Mouse (Mus musculus): Measurements from ENCODE around the gene Prm2.
A peak's percentile ranks its signal among the peaks of the same experiment; 100 is the strongest.

Prm2 gene

DNA sequence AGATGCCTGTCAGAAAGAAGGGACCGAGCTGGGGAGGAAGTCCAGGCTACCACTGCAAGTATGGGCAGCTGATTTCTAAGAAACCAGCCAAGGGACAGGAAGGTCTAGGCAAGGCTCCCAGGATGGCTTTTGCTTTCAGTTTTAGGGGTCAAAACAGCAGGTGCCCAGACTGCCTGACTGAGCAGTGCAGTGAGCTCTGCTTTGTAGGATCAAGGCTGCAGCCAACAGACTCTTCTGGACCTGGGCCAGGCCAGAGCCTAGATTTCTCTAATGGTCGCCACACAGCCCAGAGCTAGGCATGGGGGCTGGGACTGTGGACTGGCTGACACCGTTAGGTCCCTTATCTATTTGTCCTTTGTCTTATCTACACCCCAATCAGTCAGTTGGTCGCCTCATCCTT, 21.2 kb downstream of the Prm2 start:
- no peak for DNase-seq

DNA sequence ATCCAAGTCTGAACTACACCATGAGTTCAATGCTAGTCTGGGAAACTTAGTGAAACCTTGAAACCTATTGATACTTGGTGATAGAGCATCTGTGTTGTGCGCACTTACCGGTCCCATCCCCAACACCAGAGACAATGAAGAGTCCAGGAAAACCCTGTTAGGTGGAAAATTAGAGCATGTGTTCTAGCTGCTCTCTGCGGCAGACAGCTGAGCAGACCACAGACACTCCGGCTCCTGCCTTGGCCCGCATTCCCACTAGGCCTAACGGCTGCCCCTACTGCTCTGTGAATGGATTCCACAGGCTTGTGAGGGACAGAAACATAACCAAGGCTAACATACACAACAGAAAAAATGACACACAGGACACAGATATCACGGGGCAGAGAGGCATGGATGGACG, 22.4 kb downstream of the Prm2 start:
- no peak for DNase-seq

- peak; percentile 71 to 84 for DNase-seq
These were observed 24.0 kb downstream of the Prm2 start for GRCm38 (mm10) chr16:10771769-10772510.

DNA sequence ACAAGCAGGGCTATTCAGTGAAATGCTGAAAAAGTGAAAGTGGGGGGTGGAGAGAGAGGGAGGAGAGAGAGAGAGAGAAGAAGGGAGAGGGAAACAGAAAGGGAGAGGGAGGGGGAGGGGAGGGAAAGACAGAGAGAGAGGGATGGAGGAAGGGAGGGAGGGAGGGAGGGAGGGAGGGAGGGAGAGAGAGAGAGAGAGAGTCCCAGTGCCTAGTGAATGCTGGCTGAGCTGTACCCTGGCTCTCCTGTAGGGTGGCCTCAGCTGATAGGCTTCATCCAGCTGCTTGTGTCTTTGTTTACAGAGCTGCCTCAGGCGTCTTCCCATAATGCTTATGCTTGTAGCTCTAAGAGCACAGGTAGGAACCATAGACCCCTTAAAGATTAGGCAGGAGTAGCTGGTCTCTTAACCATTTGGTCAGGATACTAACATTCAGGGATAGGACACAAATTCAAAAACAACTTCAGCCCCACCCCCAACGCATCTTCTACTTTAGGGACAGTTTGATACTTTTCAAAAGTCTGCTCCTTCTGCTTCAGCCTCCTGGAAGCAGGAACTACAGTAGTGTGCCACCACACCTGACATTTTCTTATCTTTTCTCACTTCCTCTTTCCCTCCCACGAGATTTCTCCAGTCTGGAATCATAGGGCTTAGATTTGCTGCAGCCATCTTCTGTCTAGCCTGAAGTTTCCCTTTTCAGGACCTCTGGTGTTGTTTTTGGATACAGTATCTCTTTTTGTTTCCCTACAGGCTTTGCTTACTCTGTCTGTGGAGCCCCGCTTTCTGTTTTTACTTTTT, 25.2 kb downstream of the Prm2 start:
- DNase-seq = no peak

GRCm38 (mm10) chr16:10769661-10770060, 26.3 kb downstream of the Prm2 start:
- DNase-seq = peak; percentile 64 to 73

DNA sequence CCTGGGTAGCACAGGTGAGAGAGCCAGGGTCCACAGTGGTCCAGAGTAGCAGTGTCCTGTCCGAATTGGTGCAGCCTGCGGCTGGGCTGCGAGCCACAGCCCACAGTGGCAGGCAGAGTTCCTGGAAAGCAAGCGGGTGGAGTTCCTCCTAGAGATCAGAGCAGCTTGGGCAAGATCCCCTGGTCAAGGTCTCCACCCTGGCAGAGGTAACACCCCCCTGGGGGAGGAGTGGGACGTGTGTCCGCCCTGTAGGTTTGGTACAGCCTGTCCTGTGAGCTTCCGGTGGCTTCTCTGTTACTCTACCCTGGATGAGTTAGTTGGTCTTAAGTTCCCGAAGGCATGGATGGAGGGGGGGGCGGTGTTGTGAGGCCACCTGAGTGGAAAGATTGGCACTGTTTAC, 27.1 kb downstream of the Prm2 start:
- DNase-seq = peak in 1 of 2 experiments; percentile 57

GRCm38 (mm10) chr16:10767158-10767557, 28.8 kb downstream of the Prm2 start:
- peak in 1 of 2 experiments; percentile 67 for DNase-seq

- DNase-seq = no peak
These were observed 31.6 kb downstream of the Prm2 start for GRCm38 (mm10) chr16:10764323-10764722.

GRCm38 (mm10) chr16:10763540-10764264, 32.2 kb downstream of the Prm2 start:
- no peak for DNase-seq

DNA sequence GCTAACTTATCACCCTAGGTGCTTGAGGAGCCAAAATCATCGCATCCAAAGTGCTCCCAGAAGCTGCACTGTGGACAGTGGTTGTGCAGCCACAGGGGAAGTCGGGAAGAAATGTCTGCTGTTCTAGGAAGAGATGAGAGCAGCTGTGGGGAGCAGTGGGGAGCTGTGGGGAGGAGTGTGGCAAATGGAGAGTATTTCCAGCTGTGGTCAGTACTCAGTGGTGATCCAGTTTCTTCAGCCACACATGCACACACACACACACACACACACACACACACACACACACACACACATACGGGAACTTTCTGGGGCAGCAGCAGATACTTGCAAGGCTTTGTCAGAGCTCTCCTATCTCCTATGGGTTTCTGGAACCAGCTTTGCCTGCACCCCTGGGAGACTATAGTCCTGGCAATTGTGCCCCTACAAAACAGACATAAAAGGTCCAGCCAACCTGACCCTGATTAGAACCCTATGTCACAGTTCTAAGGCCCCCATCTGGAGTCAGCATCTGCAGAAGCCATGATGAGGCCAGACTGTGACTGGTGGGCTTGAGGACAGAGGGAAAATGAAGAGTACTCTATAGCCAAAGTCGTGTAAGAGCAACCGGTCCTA, 33.3 kb downstream of the Prm2 start:
- no peak for DNase-seq

DNA sequence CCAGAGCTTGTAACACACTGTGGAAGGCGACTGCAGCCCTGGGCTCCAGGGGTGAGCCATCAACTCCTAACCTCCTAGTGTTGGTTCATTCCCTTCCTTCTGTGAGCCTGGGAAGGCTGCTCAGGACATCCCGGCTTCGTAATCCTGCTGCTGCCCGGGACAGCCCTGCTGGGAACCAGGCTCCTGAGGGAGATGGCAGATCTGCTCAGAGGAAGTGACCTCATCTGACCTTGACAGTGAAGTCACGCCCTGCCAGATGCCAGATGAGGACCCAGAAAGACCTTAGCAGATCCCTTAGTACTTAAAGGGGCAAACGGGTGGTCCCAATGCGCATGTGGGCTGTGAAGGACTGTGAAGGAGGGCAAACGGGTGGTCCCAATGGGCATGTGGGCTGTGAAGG, 34.8 kb downstream of the Prm2 start:
- DNase-seq = no peak

DNA sequence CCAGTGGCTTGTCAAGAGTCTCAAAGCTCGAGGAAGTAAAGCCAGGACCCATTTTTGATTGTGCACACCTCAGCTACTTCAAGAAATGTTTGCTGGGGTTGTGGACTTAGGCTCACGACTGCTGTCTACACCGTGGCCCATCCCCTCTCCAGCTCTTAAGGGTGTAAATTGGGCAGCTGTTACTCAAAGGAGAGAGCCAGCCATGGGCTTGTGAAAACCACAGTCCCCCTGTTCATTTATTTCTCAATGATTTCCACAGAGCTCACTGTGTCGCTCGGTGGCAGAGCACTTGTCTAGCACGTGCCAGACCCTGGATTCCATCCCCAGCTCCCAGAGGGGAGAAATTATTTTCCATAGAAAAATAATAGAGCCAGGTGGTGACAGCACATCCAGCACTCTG, 39.8 kb downstream of the Prm2 start:
- no peak for DNase-seq

GRCm38 (mm10) chr16:10754521-10755296, 41.2 kb downstream of the Prm2 start:
- no peak for DNase-seq

- no peak for DNase-seq
These were observed 46.1 kb downstream of the Prm2 start for GRCm38 (mm10) chr16:10749824-10750223.

DNA sequence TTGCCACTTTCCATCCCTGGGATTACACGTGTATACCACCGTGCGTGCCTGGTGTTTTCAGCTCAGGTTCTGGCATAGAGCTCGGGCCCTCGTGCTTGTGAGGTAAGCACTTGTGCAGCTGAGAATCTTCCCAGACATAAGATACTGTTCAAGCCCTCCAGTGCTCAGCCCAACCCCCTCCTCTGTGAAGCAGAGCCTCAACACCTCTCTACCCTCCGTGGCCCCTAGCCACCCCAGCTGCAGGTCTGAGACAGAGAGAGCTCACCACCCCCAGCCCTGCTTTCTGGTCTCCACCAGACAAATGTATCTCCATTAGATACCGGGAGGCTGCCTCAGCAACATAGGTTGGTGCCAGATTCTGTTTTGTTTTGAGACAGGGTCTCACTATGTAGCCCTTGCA, 46.7 kb downstream of the Prm2 start:
- DNase-seq = peak in 1 of 2 experiments; percentile 35

Data from thymus, adult 18-20 months (tissue).